Mouse (Mus musculus) lung, embryonic 14.5 days (tissue): Measurements from ENCODE around the gene Hoxb3. TPM values are rescaled to one million over a fixed set of nuclear protein-coding genes. Genes with fewer than 3 reads are reported as not detected.

Experiments
- ATAC-seq: fragments of 200-750 bp; cut with Nextera tagmentation; 2 replicates; pipeline ENCODE4 v1.8.0; 2017; ENCODE audit warnings: mild to moderate bottlenecking, moderate TSS enrichment, moderate library complexity; ENCODE audit not compliant: insufficient read depth
- DNase-seq: peaks from one replicate; pipeline ENCODE4 v3.0.0-alpha.2; 2015
- H3K27ac ChIP-seq: fragments of 300-500 bp; sonication (generic); 2 replicates; pipeline ENCODE4 v1.5.1; 2014; ENCODE audit warnings: low read depth, mild to moderate bottlenecking, moderate library complexity
- H3K27me3 ChIP-seq: fragments of 300-500 bp; sonication (generic); 2 replicates; pipeline ENCODE4 v1.6.1; 2014; ENCODE audit warnings: low read length, control low read depth; ENCODE audit not compliant: insufficient read depth
- H3K36me3 ChIP-seq: fragments of 300-500 bp; sonication (generic); 2 replicates; pipeline ENCODE4 v1.6.1; 2014; ENCODE audit warnings: control low read depth; ENCODE audit not compliant: insufficient read depth
- H3K4me1 ChIP-seq: fragments of 300-500 bp; sonication (generic); 2 replicates; pipeline ENCODE4 v1.6.1; 2014; ENCODE audit warnings: antibody characterized with exemption, control low read depth; ENCODE audit not compliant: insufficient read depth
- H3K4me2 ChIP-seq: fragments of 300-500 bp; sonication (generic); 2 replicates; pipeline ENCODE4 v1.6.1; 2014; ENCODE audit warnings: mild to moderate bottlenecking
- H3K4me3 ChIP-seq: fragments of 300-500 bp; sonication (generic); 2 replicates; pipeline ENCODE4 v1.5.1; 2014; ENCODE audit warnings: low read depth, low read length
- H3K9ac ChIP-seq: fragments of 300-500 bp; sonication (generic); 2 replicates; pipeline ENCODE4 v1.6.1; 2014
- H3K9me3 ChIP-seq: fragments of 300-500 bp; sonication (generic); 2 replicates; pipeline ENCODE4 v1.6.1; 2016; ENCODE audit warnings: low read depth, low read length, control low read depth
- CTCF ChIP-seq: IDR thresholded peaks from 2 replicates; pipeline ENCODE4 v1.5.1; 2016; ENCODE audit warnings: antibody characterized with exemption, low read depth
- WGBS: fragments of 180-500 bp; shearing (Covaris S2); extraction: QIAGEN DNeasy Blood & Tissue Kit; methylation state at CpG from one replicate; pipeline ENCODE4 v1.1.7; 2014; 5-methylcytosine and 5-hydroxymethylcytosine counted together
- polyA plus RNA-seq: library from polyadenylated mRNA; unstranded; fragments of >200 nt; fragmentation: Nextera tagmentation; extraction: Ambion mirVana; gene quantifications from 2 replicates; pipeline ENCODE4 v1.2.1, GENCODE M21; 2014

Hoxb3 gene
- polyA plus RNA-seq, 1 experiment from 2014 or later = 6.3 TPM

DNA sequence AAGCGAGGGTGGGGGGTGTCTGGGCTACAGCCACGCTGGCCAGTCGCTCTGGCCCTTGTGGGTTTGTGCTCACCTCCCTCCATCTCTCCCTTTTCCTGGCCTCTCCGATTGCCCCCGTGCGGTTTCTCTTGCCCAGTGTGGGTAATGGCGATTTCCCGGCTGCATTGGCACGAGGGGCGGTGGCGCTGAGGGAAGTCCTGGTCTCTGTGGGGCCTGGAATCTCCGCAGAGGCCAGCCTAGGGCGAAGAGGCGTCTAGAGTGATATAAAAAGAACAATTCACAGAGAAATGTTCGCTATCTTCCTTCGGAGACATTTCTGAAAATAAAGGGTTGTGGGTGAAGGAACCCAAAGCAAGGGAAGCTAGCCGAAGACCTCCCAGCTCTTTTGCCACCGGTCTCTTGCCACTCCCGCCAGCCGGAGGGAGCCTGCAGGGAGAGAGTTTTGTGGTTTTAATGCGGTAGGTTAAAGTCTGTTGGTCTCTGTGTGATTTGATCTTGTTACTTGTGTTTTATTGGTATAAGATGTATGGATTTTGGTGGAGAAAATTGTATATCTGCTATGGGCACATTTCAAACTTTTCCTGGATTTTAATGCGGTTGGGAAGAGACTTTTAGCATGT lies 29.7 kb upstream of the Hoxb3 start:
- 0 out of 2 replicates have a peak, but pooled peaks cover 4% of the 10 kb centered on the region for H3K4me1 ChIP-seq
- WGBS = 19% methylated on average over 22 of the region's 22 CpGs
- no peaks in the 10 kb centered on the region for H3K36me3 ChIP-seq
- no peak for DNase-seq
- no peak for TF ChIP-seq CTCF
- H3K9me3 ChIP-seq = no peaks in the 10 kb centered on the region
- H3K4me2 ChIP-seq = peak overlapping the region; percentile 61; the same call in 1 of the 2 replicates
- H3K4me3 ChIP-seq = peak overlapping the region; percentile 23
- no peak overlapping the region; the same call in 1 of the 2 replicates for H3K27ac ChIP-seq
- H3K9ac ChIP-seq = no peak overlapping the region
- H3K27me3 ChIP-seq = peaks cover 93% of the 10 kb centered on the region
- no peak for ATAC-seq

DNA sequence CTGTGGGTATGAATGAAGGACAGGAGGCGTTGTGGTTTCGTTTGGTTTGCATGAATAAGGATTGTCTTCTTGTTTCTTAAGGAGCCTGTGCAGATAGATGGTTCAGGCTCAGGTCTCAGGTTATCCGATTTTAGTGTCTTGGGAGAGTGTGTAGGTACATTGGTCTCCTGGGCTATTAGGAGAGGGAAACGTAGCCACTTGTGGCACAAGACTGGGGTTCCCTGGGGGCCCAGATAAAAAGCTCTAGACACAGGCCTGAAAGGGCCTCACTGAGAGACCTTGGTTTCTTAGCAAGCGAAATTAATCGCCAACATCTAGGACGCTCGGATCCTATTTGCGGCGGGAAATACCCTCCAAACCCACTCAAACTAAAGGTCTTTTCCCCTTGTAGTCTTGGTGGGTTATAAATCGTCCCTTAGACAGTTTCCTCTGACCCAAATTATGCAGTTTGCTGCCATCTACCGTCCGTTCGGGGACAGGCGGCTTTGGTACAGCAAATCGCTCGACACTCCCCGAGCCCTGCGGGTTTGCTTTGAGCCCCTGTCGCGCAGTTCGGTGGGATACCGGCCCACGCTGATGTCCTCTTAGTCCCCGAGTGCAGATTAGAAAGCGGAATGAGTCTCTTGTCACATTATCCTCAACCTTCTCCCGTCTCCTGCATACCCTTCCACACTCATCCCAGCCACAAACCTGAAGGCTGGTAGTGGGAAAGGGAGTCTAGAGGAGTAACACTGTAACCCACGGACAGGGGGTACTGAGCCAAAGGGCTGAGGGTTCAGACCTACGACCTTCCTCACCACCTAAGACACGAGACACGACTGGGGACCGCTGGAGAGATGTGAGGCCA lies 28.7 kb upstream of the Hoxb3 start:
- Histone ChIP-seq H3K27me3 (peaks cover 97% of the 10 kb centered on the region), H3K9me3 (no peaks in the 10 kb centered on the region), H3K4me1 (0 out of 2 replicates have a peak, but pooled peaks cover 4% of the 10 kb centered on the region), H3K36me3 (no peaks in the 10 kb centered on the region), H3K4me3 (peak overlapping the region; percentile 23), H3K9ac (0 out of 2 replicates have a peak overlapping the region, but pooled peaks have one; percentile 26), H3K27ac (no peak overlapping the region), H3K4me2 (peak overlapping the region; percentile 61)
- 2% methylated on average over 32 of the region's 32 CpGs for WGBS
- 0 out of 2 replicates have a peak, but pooled peaks have one; percentile 18 for ATAC-seq
- DNase-seq = peak; percentile 96
- peak; percentile 80 for TF ChIP-seq CTCF

DNA sequence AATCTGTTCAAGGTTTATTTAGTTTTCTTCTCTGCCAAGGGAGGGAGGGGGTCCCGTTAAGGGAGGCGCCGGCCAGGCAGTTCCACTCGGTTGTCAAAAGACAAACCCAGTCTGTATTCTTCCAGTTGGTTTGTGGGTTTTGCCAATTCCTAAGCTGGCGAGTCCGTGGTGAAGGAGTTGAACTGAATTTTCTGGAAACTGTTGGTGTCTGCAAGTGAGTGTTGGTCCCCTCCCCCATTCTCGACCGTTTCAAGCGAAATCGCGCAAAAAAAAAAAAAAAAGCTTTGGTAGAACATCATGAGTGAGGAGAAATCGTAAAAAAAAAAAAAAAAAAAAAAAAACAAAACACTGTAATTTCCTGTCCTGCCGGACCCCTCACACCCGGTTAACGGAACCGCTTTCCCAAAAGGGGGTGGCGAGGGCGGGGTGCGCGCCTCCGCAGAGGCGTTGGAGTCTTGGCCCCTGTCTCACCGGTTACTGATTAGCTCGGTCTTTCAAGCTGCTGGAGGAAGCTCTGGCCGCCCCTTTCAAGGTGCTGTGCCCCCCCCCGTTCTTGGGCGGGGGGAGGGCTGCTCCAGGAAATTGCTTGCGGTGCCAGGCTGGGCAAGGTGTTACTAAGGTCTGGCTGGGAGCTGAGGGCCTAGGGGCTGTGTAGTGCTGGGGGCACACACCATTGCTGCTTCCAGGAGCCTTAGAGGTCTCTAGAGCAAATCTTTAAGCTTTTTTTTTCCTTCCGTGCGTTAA lies 27.9 kb upstream of the Hoxb3 start:
- no peak overlapping the region for H3K27ac ChIP-seq
- H3K9me3 ChIP-seq = no peaks in the 10 kb centered on the region
- H3K4me3 ChIP-seq = peak overlapping the region; percentile 23
- H3K36me3 ChIP-seq = no peaks in the 10 kb centered on the region
- H3K27me3 ChIP-seq = peaks cover 97% of the 10 kb centered on the region
- peak overlapping the region; percentile 42 for H3K9ac ChIP-seq
- peak; percentile 62 for DNase-seq
- H3K4me1 ChIP-seq = 0 out of 2 replicates have a peak, but pooled peaks cover 4% of the 10 kb centered on the region
- no peak for TF ChIP-seq CTCF
- H3K4me2 ChIP-seq = peak overlapping the region; percentile 61
- WGBS = 2% methylated on average over 30 of the region's 30 CpGs
- no peak for ATAC-seq

DNA sequence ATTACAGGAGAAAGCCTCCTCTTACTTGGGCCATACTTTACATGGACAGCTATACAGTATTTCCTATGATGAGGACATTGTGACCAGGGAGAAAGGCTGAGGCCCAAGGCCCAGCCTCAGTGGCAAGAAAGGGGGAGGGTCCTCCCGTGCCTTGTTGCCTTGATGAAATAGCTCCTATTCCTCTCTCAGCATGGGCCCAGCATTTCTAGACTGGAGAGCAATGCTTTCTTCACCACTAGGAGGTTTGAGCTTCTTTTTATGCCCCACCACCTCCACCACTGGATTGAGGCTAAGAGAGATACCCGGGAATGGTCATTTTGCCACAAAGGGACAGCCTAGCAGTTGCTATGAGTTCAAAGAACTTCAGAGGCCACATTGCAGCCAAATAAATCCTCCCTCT lies 26.1 kb upstream of the Hoxb3 start:
- 0 out of 2 replicates have a peak, but pooled peaks cover 4% of the 10 kb centered on the region for H3K4me1 ChIP-seq
- no peaks in the 10 kb centered on the region for H3K36me3 ChIP-seq
- DNase-seq (no peak), ATAC-seq (no peak)
- no peak overlapping the region for H3K27ac ChIP-seq
- TF ChIP-seq CTCF = peak; percentile 32; the same call in 1 of the 2 replicates
- WGBS = 32% methylated on average over 2 of the region's 2 CpGs
- H3K9me3 ChIP-seq = no peaks in the 10 kb centered on the region
- H3K4me2 ChIP-seq = peak overlapping the region; percentile 2; the same call in 1 of the 2 replicates
- H3K9ac ChIP-seq = no peak overlapping the region
- peaks cover 97% of the 10 kb centered on the region for H3K27me3 ChIP-seq
- no peak overlapping the region for H3K4me3 ChIP-seq

DNA sequence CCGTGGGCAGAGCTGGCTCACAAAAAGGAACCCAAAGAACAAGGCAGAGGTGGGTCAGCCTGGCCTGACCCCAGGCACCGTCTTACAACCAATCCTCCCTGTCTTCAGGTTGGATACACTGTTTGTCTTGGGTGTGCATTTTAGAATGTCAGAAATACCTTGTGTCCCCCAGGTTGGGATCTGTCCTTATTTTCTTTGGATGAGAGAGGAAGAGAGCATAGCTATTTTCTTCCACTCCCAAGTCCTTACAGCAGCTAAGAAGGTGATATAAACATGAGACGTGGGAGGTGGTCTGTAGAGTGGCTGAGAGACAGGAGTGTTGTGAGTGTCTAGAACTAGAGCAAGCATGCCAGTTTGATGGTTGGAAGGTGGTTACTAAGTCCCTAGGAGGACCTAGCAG lies 25.7 kb upstream of the Hoxb3 start:
- H3K4me1 ChIP-seq = 0 out of 2 replicates have a peak, but pooled peaks cover 4% of the 10 kb centered on the region
- ATAC-seq = no peak
- peak overlapping the region; percentile 2; the same call in 1 of the 2 replicates for H3K4me2 ChIP-seq
- H3K4me3 ChIP-seq = no peak overlapping the region
- 31% methylated on average over 3 of the region's 3 CpGs for WGBS
- no peak overlapping the region for H3K27ac ChIP-seq
- no peaks in the 10 kb centered on the region for H3K36me3 ChIP-seq
- no peaks in the 10 kb centered on the region for H3K9me3 ChIP-seq
- no peak for DNase-seq
- H3K9ac ChIP-seq = no peak overlapping the region
- TF ChIP-seq CTCF = no peak
- peaks cover 97% of the 10 kb centered on the region for H3K27me3 ChIP-seq

DNA sequence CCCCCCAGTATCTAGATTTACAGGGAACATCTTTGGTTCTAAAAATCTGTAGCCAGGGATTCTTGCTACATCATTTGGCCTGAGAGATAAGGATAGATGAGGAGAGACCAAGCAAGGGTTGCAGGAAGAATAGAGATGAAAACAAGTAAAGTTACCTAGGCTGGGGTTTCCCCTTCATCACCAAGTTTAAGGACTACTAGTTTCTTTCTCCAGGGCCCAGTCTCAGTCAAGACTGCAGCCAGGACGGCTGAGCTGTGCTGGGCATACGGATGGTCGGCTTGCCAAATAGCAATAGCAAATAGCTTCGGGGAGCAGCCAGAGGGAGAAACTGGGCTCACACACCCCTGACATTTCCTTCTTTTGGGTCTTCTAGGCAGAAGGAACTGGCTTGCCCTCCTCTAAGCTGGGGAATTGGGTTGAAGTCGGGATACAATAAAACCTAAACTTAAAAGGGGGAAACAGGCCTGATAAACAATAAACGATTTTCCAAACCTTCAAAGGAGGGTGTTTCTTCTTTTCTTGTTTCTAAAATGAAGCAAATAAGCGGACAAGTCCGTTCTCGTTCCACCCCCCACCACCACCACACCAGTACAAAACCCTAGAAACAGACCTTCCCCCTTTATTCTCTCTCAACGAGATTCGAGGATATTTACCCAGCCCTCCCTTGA lies 25.0 kb upstream of the Hoxb3 start:
- no peaks in the 10 kb centered on the region for H3K36me3 ChIP-seq
- H3K4me1 ChIP-seq = 0 out of 2 replicates have a peak, but pooled peaks cover 4% of the 10 kb centered on the region
- no peaks in the 10 kb centered on the region for H3K9me3 ChIP-seq
- no peak for ATAC-seq
- no peak for DNase-seq
- peak overlapping the region; percentile 84 for H3K4me2 ChIP-seq
- H3K27ac ChIP-seq = no peak overlapping the region
- 27% methylated on average over 11 of the region's 11 CpGs for WGBS
- H3K9ac ChIP-seq = no peak overlapping the region; the same call in 1 of the 2 replicates
- H3K27me3 ChIP-seq = peaks cover 91% of the 10 kb centered on the region
- no peak overlapping the region for H3K4me3 ChIP-seq
- no peak for TF ChIP-seq CTCF
